Mouse (Mus musculus): ENCODE data around the gene Prss56. TPM values are rescaled to one million over a fixed set of nuclear protein-coding genes. Genes with fewer than 3 reads are reported as not detected.

Prss56 gene
- total and polyA plus RNA-seq, 2 experiments from 2014 or later, result not detected

- Histone ChIP-seq H3K27me3 (ENCODE audit: control insufficient read depth, insufficient read depth, low read length) (no peaks in the 10 kb centered on the region), H3K36me3 (replicated peaks; ENCODE audit: control insufficient read depth, insufficient read depth, low read length) (peaks cover 6% of the 10 kb centered on the region), H3K27ac (ENCODE audit: low read depth) (peak overlapping the region; percentile 100), H3K9ac (replicated peaks; ENCODE audit: low read depth, low read length) (peak overlapping the region; percentile 95), H3K4me3 (ENCODE audit: low read depth, low read length) (peak overlapping the region; percentile 88), H3K4me2 (ENCODE audit: low read depth, low read length) (peak overlapping the region; percentile 81), H3K4me1 (ENCODE audit: control insufficient read depth, insufficient read depth) (peaks cover 11% of the 10 kb centered on the region), H3K9me3 (replicated peaks; ENCODE audit: control insufficient read depth, low read length) (no peaks in the 10 kb centered on the region)
- no peak for DNase-seq (ENCODE audit: low spot score)
- TF ChIP-seq EP300 (IDR thresholded peaks at IDR 0.05; ENCODE audit: low read depth) (no peak), CTCF (IDR thresholded peaks at IDR 0.05; ENCODE audit: low read depth) (no peak)
- no peak for ATAC-seq (ENCODE audit: insufficient read depth, low read depth)
- WGBS, result 6% methylated on average over 4 of the region's 4 CpGs
Measured at GRCm38 (mm10) chr1:87214748-87215147, 31.6 kb downstream of the Prss56 start.

DNA sequence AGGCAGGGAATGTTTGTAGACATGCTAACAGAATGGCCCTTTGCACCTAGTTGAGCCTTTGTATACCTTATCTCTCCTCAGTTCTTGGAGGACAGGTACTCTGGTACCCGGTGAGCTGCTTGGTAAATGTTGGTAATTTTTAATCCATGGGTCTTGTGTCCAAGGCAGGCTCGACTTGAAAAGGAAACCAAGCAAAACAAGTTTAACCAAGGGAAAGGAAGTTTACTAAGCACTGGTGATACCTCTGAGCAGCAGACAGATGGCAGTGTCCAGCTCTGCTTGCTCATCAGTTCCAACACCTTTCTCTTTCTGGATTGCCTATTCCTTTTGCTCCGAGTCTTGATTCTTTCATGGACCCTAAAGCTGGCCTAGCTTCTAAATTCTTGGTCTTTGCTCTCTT is 34.8 kb downstream of the Prss56 start:
- Histone ChIP-seq H3K9me3 (replicated peaks; ENCODE audit: control insufficient read depth, low read length) (no peaks in the 10 kb centered on the region), H3K4me3 (ENCODE audit: low read depth, low read length) (no peak overlapping the region), H3K4me1 (ENCODE audit: control insufficient read depth, insufficient read depth) (peaks cover 10% of the 10 kb centered on the region), H3K27me3 (ENCODE audit: control insufficient read depth, insufficient read depth, low read length) (no peaks in the 10 kb centered on the region), H3K4me2 (ENCODE audit: low read depth, low read length) (no peak overlapping the region), H3K9ac (replicated peaks; ENCODE audit: low read depth, low read length) (no peak overlapping the region), H3K36me3 (replicated peaks; ENCODE audit: control insufficient read depth, insufficient read depth, low read length) (peaks cover 37% of the 10 kb centered on the region), H3K27ac (ENCODE audit: low read depth) (no peak overlapping the region)
- TF ChIP-seq CTCF (IDR thresholded peaks at IDR 0.05; ENCODE audit: low read depth) (peak; percentile 48), EP300 (IDR thresholded peaks at IDR 0.05; ENCODE audit: low read depth) (no peak)
- no peak for ATAC-seq (ENCODE audit: insufficient read depth, low read depth)
- WGBS, result 69% methylated on average over 3 of the region's 3 CpGs
- DNase-seq (ENCODE audit: low spot score), result peak; percentile 49

DNA sequence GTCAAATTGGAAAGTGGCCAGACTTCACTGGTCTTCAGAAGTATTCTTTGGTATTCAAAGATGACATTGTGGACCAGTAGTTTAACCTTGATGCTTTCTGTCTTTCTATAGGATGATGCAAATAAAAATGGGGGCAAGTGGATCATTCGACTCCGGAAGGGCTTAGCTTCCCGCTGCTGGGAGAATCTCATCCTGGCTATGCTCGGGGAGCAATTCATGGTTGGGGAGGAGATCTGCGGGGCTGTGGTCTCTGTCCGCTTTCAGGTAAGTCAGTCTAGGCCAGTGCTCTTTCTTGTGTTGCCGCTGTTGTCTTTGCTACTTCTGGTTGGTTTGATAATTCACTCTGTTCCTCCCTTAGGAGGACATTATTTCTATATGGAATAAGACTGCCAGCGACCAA is 42.6 kb downstream of the Prss56 start:
- TF ChIP-seq EP300 (IDR thresholded peaks at IDR 0.05; ENCODE audit: low read depth) (no peak), CTCF (IDR thresholded peaks at IDR 0.05; ENCODE audit: low read depth) (no peak)

GRCm38 (mm10) chr1:87226409-87227159 is 43.5 kb downstream of the Prss56 start:
- H3K4me1 ChIP-seq (ENCODE audit: control insufficient read depth, insufficient read depth), result no peaks in the 10 kb centered on the region
- WGBS, result 96% methylated on average over 1 of the region's 1 CpGs
- H3K36me3 ChIP-seq (replicated peaks; ENCODE audit: control insufficient read depth, insufficient read depth, low read length), result peaks cover 97% of the 10 kb centered on the region
- DNase-seq (ENCODE audit: low spot score), result no peak
- no peak overlapping the region for H3K4me3 ChIP-seq (ENCODE audit: low read depth, low read length)
- TF ChIP-seq EP300 (IDR thresholded peaks at IDR 0.05; ENCODE audit: low read depth), result no peak
- no peak for TF ChIP-seq CTCF (IDR thresholded peaks at IDR 0.05; ENCODE audit: low read depth)
- H3K27ac ChIP-seq (ENCODE audit: low read depth), result no peak overlapping the region
- H3K27me3 ChIP-seq (ENCODE audit: control insufficient read depth, insufficient read depth, low read length), result no peaks in the 10 kb centered on the region
- ATAC-seq (ENCODE audit: insufficient read depth, low read depth), result no peak
- H3K9ac ChIP-seq (replicated peaks; ENCODE audit: low read depth, low read length), result no peak overlapping the region
- no peak overlapping the region for H3K4me2 ChIP-seq (ENCODE audit: low read depth, low read length)
- H3K9me3 ChIP-seq (replicated peaks; ENCODE audit: control insufficient read depth, low read length), result no peaks in the 10 kb centered on the region

More for the DNA sequence above, 42.6 kb downstream of the Prss56 start:
- no peaks in the 10 kb centered on the region for H3K4me1 ChIP-seq (ENCODE audit: control insufficient read depth, insufficient read depth)
- peaks cover 99% of the 10 kb centered on the region for H3K36me3 ChIP-seq (replicated peaks; ENCODE audit: control insufficient read depth, insufficient read depth, low read length)
- no peak overlapping the region for H3K4me2 ChIP-seq (ENCODE audit: low read depth, low read length)
- H3K9ac ChIP-seq (replicated peaks; ENCODE audit: low read depth, low read length), result no peak overlapping the region
- H3K27ac ChIP-seq (ENCODE audit: low read depth), result no peak overlapping the region
- H3K27me3 ChIP-seq (ENCODE audit: control insufficient read depth, insufficient read depth, low read length), result no peaks in the 10 kb centered on the region
- no peaks in the 10 kb centered on the region for H3K9me3 ChIP-seq (replicated peaks; ENCODE audit: control insufficient read depth, low read length)
- H3K4me3 ChIP-seq (ENCODE audit: low read depth, low read length), result no peak overlapping the region
- ATAC-seq (ENCODE audit: insufficient read depth, low read depth) (no peak), DNase-seq (ENCODE audit: low spot score) (no peak)
- WGBS, result 93% methylated on average over 8 of the region's 8 CpGs

GRCm38 (mm10) chr1:87227160-87227550 is 44.0 kb downstream of the Prss56 start:
- Histone ChIP-seq H3K27me3 (ENCODE audit: control insufficient read depth, insufficient read depth, low read length) (no peaks in the 10 kb centered on the region), H3K4me3 (ENCODE audit: low read depth, low read length) (no peak overlapping the region), H3K4me1 (ENCODE audit: control insufficient read depth, insufficient read depth) (no peaks in the 10 kb centered on the region), H3K9ac (replicated peaks; ENCODE audit: low read depth, low read length) (no peak overlapping the region), H3K4me2 (ENCODE audit: low read depth, low read length) (no peak overlapping the region), H3K27ac (ENCODE audit: low read depth) (no peak overlapping the region), H3K36me3 (replicated peaks; ENCODE audit: control insufficient read depth, insufficient read depth, low read length) (peaks cover 97% of the 10 kb centered on the region), H3K9me3 (replicated peaks; ENCODE audit: control insufficient read depth, low read length) (no peaks in the 10 kb centered on the region)
- DNase-seq (ENCODE audit: low spot score) (no peak), ATAC-seq (ENCODE audit: insufficient read depth, low read depth) (no peak)
- no peak for TF ChIP-seq EP300 (IDR thresholded peaks at IDR 0.05; ENCODE audit: low read depth)
- WGBS, result 87% methylated on average over 3 of the region's 3 CpGs

DNA sequence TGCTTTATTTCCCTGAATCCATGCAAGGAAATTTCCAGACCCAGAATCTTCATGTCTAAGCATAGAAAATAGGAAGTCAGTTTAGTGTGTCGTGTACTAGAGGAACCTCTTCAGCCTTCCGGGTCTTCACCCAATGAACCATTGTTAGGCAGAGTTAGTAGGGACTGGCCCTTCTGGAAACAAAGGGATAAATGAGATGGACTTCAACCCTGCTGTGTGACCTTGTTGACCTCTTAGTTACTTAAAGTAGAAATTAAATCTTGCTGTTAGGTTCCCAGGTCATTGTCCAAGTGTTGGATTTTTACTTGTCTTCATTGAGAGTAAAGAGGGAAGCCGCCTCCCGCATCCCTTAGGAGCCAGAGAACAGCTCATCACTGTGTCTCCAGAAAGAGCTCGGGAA is 47.5 kb downstream of the Prss56 start:
- 87% methylated on average over 5 of the region's 5 CpGs for WGBS
- H3K4me1 ChIP-seq (ENCODE audit: control insufficient read depth, insufficient read depth), result no peaks in the 10 kb centered on the region
- H3K27me3 ChIP-seq (ENCODE audit: control insufficient read depth, insufficient read depth, low read length), result no peaks in the 10 kb centered on the region
- TF ChIP-seq EP300 (IDR thresholded peaks at IDR 0.05; ENCODE audit: low read depth) (no peak), CTCF (IDR thresholded peaks at IDR 0.05; ENCODE audit: low read depth) (no peak)
- H3K4me3 ChIP-seq (ENCODE audit: low read depth, low read length), result no peak overlapping the region
- DNase-seq (ENCODE audit: low spot score) (no peak), ATAC-seq (ENCODE audit: insufficient read depth, low read depth) (no peak)
- H3K27ac ChIP-seq (ENCODE audit: low read depth), result no peak overlapping the region
- H3K9me3 ChIP-seq (replicated peaks; ENCODE audit: control insufficient read depth, low read length), result no peaks in the 10 kb centered on the region
- H3K9ac ChIP-seq (replicated peaks; ENCODE audit: low read depth, low read length), result no peak overlapping the region
- H3K36me3 ChIP-seq (replicated peaks; ENCODE audit: control insufficient read depth, insufficient read depth, low read length), result peaks cover 97% of the 10 kb centered on the region
- H3K4me2 ChIP-seq (ENCODE audit: low read depth, low read length), result no peak overlapping the region
